Mouse (Mus musculus): ENCODE data around the gene Ube2v1.
A peak's percentile ranks its signal among the peaks of the same experiment; 100 is the strongest.

Gene Ube2v1

GRCm38 (mm10) chr2:167631591-167632448, at the start of gene Ube2v1:
Gene Ube2v1, minus strand, starts transcription at chr2:167632095.
- DNase-seq (ENCODE audit: low spot score) = peak; percentile 89

DNA sequence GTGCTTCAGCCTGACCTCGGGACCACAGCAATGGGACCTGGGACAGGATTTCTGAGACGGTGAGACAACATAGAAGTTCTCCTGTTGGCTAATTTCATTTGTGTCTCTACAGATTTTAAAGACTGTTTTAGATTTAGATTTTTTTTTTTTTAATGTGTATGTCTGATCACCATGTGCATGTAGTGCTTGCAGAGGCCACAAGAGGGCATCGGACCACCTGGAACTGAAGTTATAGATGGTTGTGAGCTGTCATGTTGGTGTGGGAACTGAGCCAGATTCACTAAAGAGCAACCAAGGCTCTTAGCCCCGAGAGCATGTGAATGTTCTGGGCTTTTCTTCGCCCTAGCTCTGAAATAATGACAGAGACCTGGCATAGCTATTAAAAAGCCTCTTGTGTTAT, 48.8 kb upstream of the Ube2v1 start:
- no peak for DNase-seq (ENCODE audit: low spot score)

GRCm38 (mm10) chr2:167679902-167680430, 48.1 kb upstream of the Ube2v1 start:
- DNase-seq (ENCODE audit: low spot score) = no peak

- DNase-seq (ENCODE audit: low spot score) = no peak
Measured at GRCm38 (mm10) chr2:167678600-167678999, 46.7 kb upstream of the Ube2v1 start.

GRCm38 (mm10) chr2:167675120-167675909, 43.4 kb upstream of the Ube2v1 start:
- no peak for DNase-seq (ENCODE audit: low spot score)

- DNase-seq (ENCODE audit: low spot score) = no peak
Measured at GRCm38 (mm10) chr2:167672212-167672685, 40.4 kb upstream of the Ube2v1 start.

DNA sequence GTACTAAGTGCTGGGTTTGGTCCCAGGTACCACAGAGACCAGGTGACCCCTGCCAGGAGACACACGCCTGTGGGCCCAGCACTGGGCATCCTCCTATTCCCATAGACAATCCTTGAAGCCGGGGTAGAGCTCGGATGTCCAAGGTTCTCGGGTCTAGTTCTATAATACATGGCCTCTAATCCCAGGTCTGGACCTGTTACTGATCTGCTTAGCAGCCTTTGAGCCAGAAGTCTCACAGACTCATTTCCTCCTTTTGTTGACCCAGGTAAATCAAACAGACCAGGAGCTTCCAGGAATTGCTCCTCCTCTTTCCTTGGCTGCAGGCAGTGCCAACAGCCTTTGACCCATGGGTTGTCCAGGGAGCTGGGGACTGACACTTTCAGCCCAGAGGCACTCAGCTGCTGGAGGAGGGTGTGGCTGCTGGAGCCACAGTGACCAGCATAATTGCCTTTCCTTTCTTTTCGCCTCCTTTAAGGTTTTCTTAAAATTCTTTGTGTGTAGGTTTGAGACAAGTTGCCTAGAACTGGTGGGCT, 39.3 kb upstream of the Ube2v1 start:
- no peak for DNase-seq (ENCODE audit: low spot score)

GRCm38 (mm10) chr2:167669398-167669797, 37.5 kb upstream of the Ube2v1 start:
- no peak for DNase-seq (ENCODE audit: low spot score)

GRCm38 (mm10) chr2:167668426-167668825, 36.5 kb upstream of the Ube2v1 start:
- DNase-seq (ENCODE audit: low spot score) = no peak

- no peak for DNase-seq (ENCODE audit: low spot score)
Measured at GRCm38 (mm10) chr2:167665972-167666713, 34.2 kb upstream of the Ube2v1 start.

DNA sequence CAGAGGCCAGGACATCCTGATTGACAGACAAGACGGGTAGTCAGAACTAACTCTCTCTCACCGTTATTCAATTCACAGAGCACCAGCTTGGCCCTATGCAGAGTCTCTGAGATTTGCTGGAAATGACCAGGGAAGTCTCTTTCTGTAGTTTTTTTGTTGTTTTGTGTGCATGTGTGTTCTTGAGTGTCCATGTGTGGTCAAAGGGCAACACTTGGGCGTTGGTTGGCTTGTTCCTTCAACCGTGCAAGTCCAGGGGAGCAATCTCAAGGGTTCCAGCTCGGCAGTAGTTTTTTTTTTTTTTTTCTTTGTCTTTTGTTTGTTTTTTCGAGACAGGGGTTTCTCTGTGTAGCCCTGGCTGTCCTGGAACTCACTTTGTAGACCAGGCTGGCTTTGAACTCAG, 30.8 kb upstream of the Ube2v1 start:
- no peak for DNase-seq (ENCODE audit: low spot score)

- peak; percentile 78 for DNase-seq (ENCODE audit: low spot score)
Measured at GRCm38 (mm10) chr2:167661270-167662203, 29.6 kb upstream of the Ube2v1 start, which contains the start of gene Gm20431. Gene Gm20431, minus strand, starts transcription at chr2:167661496.

- DNase-seq (ENCODE audit: low spot score) = no peak
Measured at GRCm38 (mm10) chr2:167660611-167660971, 28.7 kb upstream of the Ube2v1 start.

GRCm38 (mm10) chr2:167659847-167660610, 28.1 kb upstream of the Ube2v1 start:
- DNase-seq (ENCODE audit: low spot score) = no peak

GRCm38 (mm10) chr2:167659177-167659846, 27.4 kb upstream of the Ube2v1 start:
- no peak for DNase-seq (ENCODE audit: low spot score)

DNA sequence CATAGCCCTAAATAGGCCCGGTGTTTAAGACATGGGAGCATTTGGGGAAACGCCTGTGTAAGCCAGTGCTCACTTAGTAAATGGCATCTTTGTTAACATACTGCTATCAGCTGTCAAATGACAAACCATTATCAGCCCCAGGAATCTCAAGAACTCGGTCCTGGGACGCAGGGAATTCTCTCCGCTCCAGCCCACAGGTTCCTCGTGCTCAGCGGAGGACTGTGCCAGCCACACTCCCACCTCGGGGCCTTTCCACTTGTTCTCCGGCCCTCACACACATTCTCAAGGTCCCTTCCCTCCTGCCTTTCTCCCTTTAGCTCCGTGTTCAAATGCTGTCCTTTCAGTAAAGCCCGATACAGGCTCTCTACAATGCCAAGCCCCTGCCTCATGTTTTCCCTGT, 26.8 kb upstream of the Ube2v1 start:
- no peak for DNase-seq (ENCODE audit: low spot score)

GRCm38 (mm10) chr2:167657973-167658372, 26.1 kb upstream of the Ube2v1 start:
- DNase-seq (ENCODE audit: low spot score) = no peak

- DNase-seq (ENCODE audit: low spot score) = no peak
Measured at GRCm38 (mm10) chr2:167656629-167657478, 25.0 kb upstream of the Ube2v1 start.

Measured in urinary bladder, postnatal 10 days (tissue).